Mouse (Mus musculus): ENCODE data around the gene Rgs9.

- TF ChIP-seq POLR2A (IDR thresholded peaks at IDR 0.05; ENCODE audit: low read depth, low read length) = no peak
- TF ChIP-seq CTCF (conservative IDR thresholded peaks at IDR 0.05; ENCODE audit: insufficient read depth, insufficient read length, low read depth, low read length) = no peak
Measured at GRCm38 (mm10) chr11:109271399-109271798, 26.5 kb downstream of the Rgs9 start.
